Mouse (Mus musculus): ENCODE data around the gene Dgkb.
A peak's percentile ranks its signal among the peaks of the same experiment; 100 is the strongest.

Dgkb gene

GRCm38 (mm10) chr12:38371597-38371996 lies 554.1 kb downstream of the Dgkb start:
- DNase-seq (ENCODE audit: low read depth, low spot score), result no peak

- no peak for DNase-seq (ENCODE audit: low read depth, low spot score)
These were observed 556.6 kb downstream of the Dgkb start for GRCm38 (mm10) chr12:38374159-38374558.

GRCm38 (mm10) chr12:38385942-38386341 lies 568.4 kb downstream of the Dgkb start:
- no peak for DNase-seq (ENCODE audit: low read depth, low spot score)

- peak; percentile 79 for DNase-seq (ENCODE audit: low read depth, low spot score)
These were observed 569.5 kb downstream of the Dgkb start for GRCm38 (mm10) chr12:38386991-38387390.

- no peak for DNase-seq (ENCODE audit: low read depth, low spot score)
These were observed 570.1 kb downstream of the Dgkb start for GRCm38 (mm10) chr12:38387654-38388053.

GRCm38 (mm10) chr12:38388243-38388642 lies 570.7 kb downstream of the Dgkb start:
- no peak for DNase-seq (ENCODE audit: low read depth, low spot score)

- DNase-seq (ENCODE audit: low read depth, low spot score), result no peak
These were observed 580.3 kb downstream of the Dgkb start for GRCm38 (mm10) chr12:38397754-38398312.

- peak; percentile 51 for DNase-seq (ENCODE audit: low read depth, low spot score)
These were observed 582.6 kb downstream of the Dgkb start for GRCm38 (mm10) chr12:38400089-38400488.

- DNase-seq (ENCODE audit: low read depth, low spot score), result no peak
These were observed 618.0 kb downstream of the Dgkb start for GRCm38 (mm10) chr12:38435364-38436130.

GRCm38 (mm10) chr12:38436131-38436436 lies 618.6 kb downstream of the Dgkb start:
- no peak for DNase-seq (ENCODE audit: low read depth, low spot score)

- DNase-seq (ENCODE audit: low read depth, low spot score), result no peak
These were observed 633.0 kb downstream of the Dgkb start for GRCm38 (mm10) chr12:38450323-38451087.

- DNase-seq (ENCODE audit: low read depth, low spot score), result no peak
These were observed 634.2 kb downstream of the Dgkb start for GRCm38 (mm10) chr12:38451677-38452076.

GRCm38 (mm10) chr12:38468191-38468590 lies 650.7 kb downstream of the Dgkb start:
- no peak for DNase-seq (ENCODE audit: low read depth, low spot score)

GRCm38 (mm10) chr12:38468605-38469004 lies 651.1 kb downstream of the Dgkb start:
- DNase-seq (ENCODE audit: low read depth, low spot score), result no peak

- DNase-seq (ENCODE audit: low read depth, low spot score), result no peak
These were observed 679.7 kb downstream of the Dgkb start for GRCm38 (mm10) chr12:38497229-38497628.

GRCm38 (mm10) chr12:38500931-38501330 lies 683.4 kb downstream of the Dgkb start:
- peak; percentile 23 for DNase-seq (ENCODE audit: low read depth, low spot score)

GRCm38 (mm10) chr12:38508195-38508594 lies 690.7 kb downstream of the Dgkb start:
- no peak for DNase-seq (ENCODE audit: low read depth, low spot score)

- no peak for DNase-seq (ENCODE audit: low read depth, low spot score)
These were observed 727.9 kb downstream of the Dgkb start for GRCm38 (mm10) chr12:38545431-38545830.

GRCm38 (mm10) chr12:38577141-38577540 lies 759.6 kb downstream of the Dgkb start:
- no peak for DNase-seq (ENCODE audit: low read depth, low spot score)

GRCm38 (mm10) chr12:38579191-38579817 lies 761.8 kb downstream of the Dgkb start:
- DNase-seq (ENCODE audit: low read depth, low spot score), result no peak

GRCm38 (mm10) chr12:38586368-38586865 lies 768.9 kb downstream of the Dgkb start:
- DNase-seq (ENCODE audit: low read depth, low spot score), result no peak

- DNase-seq (ENCODE audit: low read depth, low spot score), result no peak
These were observed 772.4 kb downstream of the Dgkb start for GRCm38 (mm10) chr12:38589951-38590350.

All from telencephalon, adult 2 months (tissue).